Mouse (Mus musculus): Measurements from ENCODE around the gene Gm29776.
A peak's percentile ranks its signal among the peaks of the same experiment; 100 is the strongest.

DNA sequence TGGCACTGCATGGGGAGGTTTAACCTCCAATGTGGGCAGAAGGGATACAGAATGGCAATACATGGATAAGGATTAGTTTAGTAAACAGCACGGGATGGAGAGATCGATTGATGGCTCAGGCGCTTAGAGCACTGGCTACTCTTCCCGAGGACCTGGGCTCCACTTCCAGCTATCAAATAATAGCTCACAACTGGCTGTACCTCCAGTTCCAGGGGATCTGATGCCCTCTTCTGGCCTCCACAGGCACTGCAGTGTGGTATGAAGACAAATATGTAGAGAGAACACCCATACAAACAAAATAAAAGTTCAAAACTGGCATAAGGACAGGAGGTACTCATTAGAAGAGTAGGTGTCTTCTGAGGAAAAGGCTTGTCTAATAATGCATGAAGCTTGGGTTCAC lies 29.3 kb downstream of the Gm29776 start:
- TF ChIP-seq CTCF (IDR thresholded peaks at IDR 0.05; ENCODE audit: low read depth, low read length) (peak; percentile 72), POLR2A (IDR thresholded peaks at IDR 0.05; ENCODE audit: extremely low read depth, insufficient read depth, low read length) (no peak)
